Comparison of ENCODE assay signal across 10 mouse cellular contexts in the genomic region with DNA sequence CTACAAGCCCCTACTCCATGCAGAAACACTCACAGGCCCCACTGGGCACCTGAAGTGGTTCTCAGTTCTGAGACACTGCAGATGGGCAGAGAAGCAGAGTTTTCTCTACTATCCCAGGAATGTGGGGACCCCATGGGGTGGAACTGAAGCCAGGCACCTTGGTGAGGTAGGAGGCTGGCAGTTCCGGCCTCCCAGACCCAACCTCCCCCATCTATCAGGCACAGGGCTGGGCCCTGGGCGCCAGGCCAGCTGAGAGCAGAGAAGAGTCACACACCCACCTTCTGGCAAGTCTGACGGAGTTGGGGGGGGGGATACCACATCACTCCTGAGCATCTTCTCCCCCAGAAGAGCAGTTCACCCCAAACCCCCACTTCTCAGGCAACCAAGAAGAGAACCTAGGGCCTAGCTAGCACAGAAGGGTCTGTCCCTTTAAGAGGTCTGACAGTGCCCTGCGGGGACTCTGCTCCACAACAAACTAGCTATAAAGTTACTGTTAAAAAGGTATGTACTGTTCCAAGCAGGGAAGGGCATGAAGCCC. TPM values are rescaled to one million over a fixed set of nuclear protein-coding genes. Genes with fewer than 3 reads are reported as not detected.
DNase-seq lines count a peak whose midpoint lies in the region; ATAC-seq and TF ChIP-seq lines count a peak whose summit lies in the region.
"Had no signal": no experiment of that assay in that cellular context is flagged by ENCODE, and none has a peak within 500 bp of the region (broad histone marks: within the 10 kb centered on the region; RNA-seq: fewer than 3 reads in every experiment).

No protein-coding gene starts in this region.

- 72% methylated on average over 4 of the region's 4 CpGs for WGBS in neural tube, embryonic 11.5 days
- WGBS in heart, embryonic 12.5 days, result 10% methylated on average over 4 of the region's 4 CpGs
- WGBS in kidney, postnatal 0 days, result 25% methylated on average over 4 of the region's 4 CpGs

- H3K4me3 ChIP-seq in neural tube, embryonic 11.5 days (ENCODE audit: low read depth, low read length), result no peak overlapping the region
- H3K4me3 ChIP-seq in heart, embryonic 12.5 days, result peak overlapping the region; percentile 44
- peak overlapping the region; percentile 38 for H3K4me3 ChIP-seq in kidney, postnatal 0 days (replicated peaks; ENCODE audit: low read depth, low read length)

- no peak overlapping the region for H3K4me2 ChIP-seq in neural tube, embryonic 11.5 days (ENCODE audit: low read depth)
- peak overlapping the region; percentile 91 for H3K4me2 ChIP-seq in heart, embryonic 12.5 days
- peak overlapping the region; percentile 69 for H3K4me2 ChIP-seq in kidney, postnatal 0 days (ENCODE audit: low read length)

- H3K4me1 ChIP-seq in neural tube, embryonic 11.5 days (ENCODE audit: control insufficient read depth, insufficient read depth, low read length), result peaks cover 8% of the 10 kb centered on the region
- peaks cover 80% of the 10 kb centered on the region for H3K4me1 ChIP-seq in heart, embryonic 12.5 days (replicated peaks)
- peaks cover 59% of the 10 kb centered on the region for H3K4me1 ChIP-seq in kidney, postnatal 0 days (replicated peaks; ENCODE audit: insufficient read depth, low read length)

- DNase-seq in neural tube, embryonic 11.5 days (ENCODE audit: low spot score), result peak; percentile 4
- DNase-seq in neural tube, embryonic 10.5 days (ENCODE audit: extremely low spot score, low spot score), result no peak
- no peak for DNase-seq in kidney, postnatal 0 days (ENCODE audit: low spot score)
- DNase-seq in spleen, postnatal 4 days (ENCODE audit: low spot score in 2 of 2), result peak; percentile 48 to 70
- DNase-seq in layer of hippocampus, postnatal 25 days (ENCODE audit: extremely low spot score in 1 of 2, low spot score in 1 of 2), result no peak
- DNase-seq in thymus, postnatal 36 days, result no peak
- DNase-seq in retina, postnatal 1 day, result no peak

- no peak for ATAC-seq in neural tube, embryonic 11.5 days (ENCODE audit: insufficient read depth, low FRiP score, low TSS enrichment)
- ATAC-seq in heart, embryonic 12.5 days (ENCODE audit: insufficient number of reproducible peaks, low FRiP score), result peak; percentile 19; the same call in 1 of the 2 replicates
- 0 out of 2 replicates have a peak, but pooled peaks have one; percentile 16 for ATAC-seq in kidney, postnatal 0 days (replicated peaks; ENCODE audit: low FRiP score, low read depth)

- no peak overlapping the region for H3K27ac ChIP-seq in neural tube, embryonic 11.5 days (ENCODE audit: low read depth, low read length)
- peak overlapping the region; percentile 99 for H3K27ac ChIP-seq in heart, embryonic 12.5 days (ENCODE audit: poor library complexity, severe bottlenecking)
- H3K27ac ChIP-seq in kidney, postnatal 0 days, result peak overlapping the region; percentile 91

- no peaks in the 10 kb centered on the region for H3K9me3 ChIP-seq in neural tube, embryonic 11.5 days (ENCODE audit: control insufficient read depth, low read length)
- H3K9me3 ChIP-seq in heart, embryonic 12.5 days (replicated peaks), result no peaks in the 10 kb centered on the region
- H3K9me3 ChIP-seq in kidney, postnatal 0 days (replicated peaks; ENCODE audit: low read length), result no peaks in the 10 kb centered on the region

- no peaks in the 10 kb centered on the region for H3K27me3 ChIP-seq in neural tube, embryonic 11.5 days (ENCODE audit: control insufficient read depth, insufficient read depth, low read length)
- no peaks in the 10 kb centered on the region for H3K27me3 ChIP-seq in heart, embryonic 12.5 days (replicated peaks)
- H3K27me3 ChIP-seq in kidney, postnatal 0 days (ENCODE audit: insufficient read depth, low read length), result no peaks in the 10 kb centered on the region

- peaks cover 17% of the 10 kb centered on the region for H3K36me3 ChIP-seq in neural tube, embryonic 11.5 days (ENCODE audit: control insufficient read depth, insufficient read depth, low read length)
- peaks cover 65% of the 10 kb centered on the region for H3K36me3 ChIP-seq in heart, embryonic 12.5 days
- H3K36me3 ChIP-seq in kidney, postnatal 0 days (ENCODE audit: insufficient read depth, low read length), result peaks cover 30% of the 10 kb centered on the region

- no peak overlapping the region for H3K9ac ChIP-seq in neural tube, embryonic 11.5 days (ENCODE audit: low read length)
- peak overlapping the region; percentile 82 for H3K9ac ChIP-seq in heart, embryonic 12.5 days
- peak overlapping the region; percentile 68 for H3K9ac ChIP-seq in kidney, postnatal 0 days (ENCODE audit: low read depth, low read length)

- TF ChIP-seq CTCF in kidney, postnatal 0 days (IDR thresholded peaks at IDR 0.05; ENCODE audit: low read depth), result no peak

RNA-seq across cellular contexts. Expression of a gene that starts 6.9 kb away (rescaled TPM):
- polyA plus RNA-seq in neural tube, embryonic 11.5 days (2014; fragmentation: Nextera tagmentation; extraction: Ambion mirVana), result 11.4 and 12.7 TPM in 2 replicates
- 46.7 and 46.8 TPM in 2 replicates for polyA plus RNA-seq in heart, embryonic 12.5 days (2016; fragmentation: Nextera tagmentation; extraction: Ambion mirVana)
- 16.8 and 17.0 TPM in 2 replicates for polyA plus RNA-seq in kidney, postnatal 0 days (2015; fragmentation: Nextera tagmentation; extraction: Ambion mirVana)
- total RNA-seq in layer of hippocampus, postnatal 25 days (2021), result 10 to 100 TPM; 45.1 to 45.8 TPM

RNA-seq across cellular contexts. Expression of a gene that starts 27.6 kb away (rescaled TPM):
- polyA plus RNA-seq in neural tube, embryonic 11.5 days (2014; fragmentation: Nextera tagmentation; extraction: Ambion mirVana), result 57.4 and 58.4 TPM in 2 replicates
- 9.5 and 10.3 TPM in 2 replicates for polyA plus RNA-seq in heart, embryonic 12.5 days (2016; fragmentation: Nextera tagmentation; extraction: Ambion mirVana)
- polyA plus RNA-seq in kidney, postnatal 0 days (2015; fragmentation: Nextera tagmentation; extraction: Ambion mirVana), result 19.8 and 22.4 TPM in 2 replicates
- 100 to 1,000 TPM; 189 to 209 TPM for total RNA-seq in layer of hippocampus, postnatal 25 days (2021)

RNA-seq across cellular contexts. Expression of a gene that starts 32.2 kb away (rescaled TPM):
- not detected in 2 replicates for polyA plus RNA-seq in neural tube, embryonic 11.5 days (2014; fragmentation: Nextera tagmentation; extraction: Ambion mirVana)
- not detected in 2 replicates for polyA plus RNA-seq in heart, embryonic 12.5 days (2016; fragmentation: Nextera tagmentation; extraction: Ambion mirVana)
- 0.30 and 0.62 TPM in 2 replicates for polyA plus RNA-seq in kidney, postnatal 0 days (2015; fragmentation: Nextera tagmentation; extraction: Ambion mirVana)
- total RNA-seq in layer of hippocampus, postnatal 25 days (2021), result under 1 TPM in 1 of 2 experiments, not detected in 1; 0.73 TPM
- total RNA-seq: left cerebral cortex, postnatal 10 days had no signal
- polyA plus RNA-seq: brain, embryonic 14.5 days had no signal

RNA-seq across cellular contexts. Expression of a gene that starts 32.3 kb away (rescaled TPM):
- polyA plus RNA-seq in neural tube, embryonic 11.5 days (2014; fragmentation: Nextera tagmentation; extraction: Ambion mirVana), result 62.2 and 65.6 TPM in 2 replicates
- 37.9 and 39.5 TPM in 2 replicates for polyA plus RNA-seq in heart, embryonic 12.5 days (2016; fragmentation: Nextera tagmentation; extraction: Ambion mirVana)
- 42.3 and 46.2 TPM in 2 replicates for polyA plus RNA-seq in kidney, postnatal 0 days (2015; fragmentation: Nextera tagmentation; extraction: Ambion mirVana)
- 10 to 100 TPM; 40.1 to 45.0 TPM for total RNA-seq in layer of hippocampus, postnatal 25 days (2021)

RNA-seq across cellular contexts. Expression of a gene that starts 59.7 kb away (rescaled TPM):
- polyA plus RNA-seq in neural tube, embryonic 11.5 days (2014; fragmentation: Nextera tagmentation; extraction: Ambion mirVana), result 19.5 and 24.1 TPM in 2 replicates
- polyA plus RNA-seq in heart, embryonic 12.5 days (2016; fragmentation: Nextera tagmentation; extraction: Ambion mirVana), result 15.0 and 16.4 TPM in 2 replicates
- 14.6 and 17.6 TPM in 2 replicates for polyA plus RNA-seq in kidney, postnatal 0 days (2015; fragmentation: Nextera tagmentation; extraction: Ambion mirVana)
- total RNA-seq in layer of hippocampus, postnatal 25 days (2021), result 10 to 100 TPM; 75.8 to 79.9 TPM

Comparison
In these comparisons a context has a peak if more than half of its experiments do, and no peak if none do; other contexts are left out.
1. DNase-seq: peak in neural tube, embryonic 11.5 days (single experiment) and spleen, postnatal 4 days (2 of 2); none in neural tube, embryonic 10.5 days (single experiment), kidney, postnatal 0 days (single experiment), layer of hippocampus, postnatal 25 days (0 of 2), thymus, postnatal 36 days (0 of 2) and retina, postnatal 1 day (single experiment).